Mouse (Mus musculus) spleen, adult 2 months (tissue): ENCODE results near the gene Gnai3. TPM values are rescaled to one million over a fixed set of nuclear protein-coding genes. Genes with fewer than 3 reads are reported as not detected.

ENCODE experiments used
- DNase-seq, 2 experiments: peaks; one replicate each; pipeline versions ENCODE4 v3.0.0 to v3.0.0-alpha.2; 2012 to 2021; ENCODE audit warnings: low spot score in 2 of 2, low read depth in 1 of 2
- H3K27ac ChIP-seq: fragments of 200-500 bp; 2 replicates; pipeline ENCODE4 v1.5.1; 2012; ENCODE audit warnings: low read length, inconsistent platforms; ENCODE audit not compliant: insufficient read depth
- H3K27me3 ChIP-seq: fragments of 200-500 bp; 2 replicates; pipeline ENCODE4 v1.6.1; 2012; ENCODE audit warnings: mild to moderate bottlenecking, moderate library complexity, low read length, inconsistent platforms; ENCODE audit not compliant: control insufficient read depth, insufficient read depth
- H3K36me3 ChIP-seq: fragments of 200-500 bp; 2 replicates; pipeline ENCODE4 v1.6.1; 2012; ENCODE audit warnings: mild to moderate bottlenecking, low read length, inconsistent platforms; ENCODE audit not compliant: control insufficient read depth, insufficient read depth
- H3K4me1 ChIP-seq: fragments of 200-500 bp; 2 replicates; pipeline ENCODE4 v1.6.1; 2011; ENCODE audit warnings: inconsistent platforms; ENCODE audit not compliant: control insufficient read depth, insufficient read depth, insufficient read length
- H3K4me3 ChIP-seq: fragments of 200-500 bp; 2 replicates; pipeline ENCODE4 v1.5.1; 2011; ENCODE audit warnings: mild to moderate bottlenecking, inconsistent platforms; ENCODE audit not compliant: insufficient read depth, insufficient read length; ENCODE audit errors: extremely low read depth
- CTCF ChIP-seq: fragments of 200-500 bp; IDR thresholded peaks from 2 replicates; pipeline ENCODE4 v1.5.1; 2011; ENCODE audit warnings: mild to moderate bottlenecking, inconsistent platforms; ENCODE audit not compliant: insufficient read depth, insufficient read length, insufficient replicate concordance; ENCODE audit errors: extremely low read depth
- POLR2A ChIP-seq: fragments of 200-500 bp; IDR thresholded peaks from 2 replicates; pipeline ENCODE4 v1.6.1; 2011; ENCODE audit warnings: low read depth, low read length, inconsistent platforms
- WGBS: fragments of 180-500 bp; shearing (Covaris S2); methylation state at CpG from one replicate; pipeline ENCODE4 v1.1.7; 2018; 5-methylcytosine and 5-hydroxymethylcytosine counted together
- polyA plus RNA-seq: library from polyadenylated mRNA; depleted of rRNA; stranded (reverse); fragments of >200 nt; gene quantifications from 2 replicates; pipeline ENCODE4 v1.2.3, GENCODE M21; 2012

The Gnai3 gene
- polyA plus RNA-seq, 1 experiment, result 11.3 TPM

GRCm38 (mm10) chr3:108169199-108169598, 23.3 kb upstream of the Gnai3 start:
- H3K27ac ChIP-seq, result no peak overlapping the region

GRCm38 (mm10) chr3:108167499-108167898, 21.6 kb upstream of the Gnai3 start:
- 58% methylated on average over 14 of the region's 14 CpGs for WGBS
- no peak for DNase-seq
- H3K27me3 ChIP-seq, result no peaks in the 10 kb centered on the region

More at GRCm38 (mm10) chr3:108169199-108169598, 23.3 kb upstream of the Gnai3 start:
- no peak for DNase-seq
- peaks cover 4% of the 10 kb centered on the region; the same call in 1 of the 2 replicates for H3K4me1 ChIP-seq
- no peaks in the 10 kb centered on the region for H3K36me3 ChIP-seq
- 41% methylated on average over 3 of the region's 3 CpGs for WGBS
- H3K27me3 ChIP-seq, result no peaks in the 10 kb centered on the region
- TF ChIP-seq CTCF (no peak), POLR2A (no peak)
- H3K4me3 ChIP-seq, result no peak overlapping the region

GRCm38 (mm10) chr3:108166486-108167211, 20.7 kb upstream of the Gnai3 start:
- DNase-seq, result no peak
- WGBS, result 24% methylated on average over 11 of the region's 11 CpGs
- no peak overlapping the region for H3K27ac ChIP-seq
- H3K4me1 ChIP-seq, result peaks cover 4% of the 10 kb centered on the region; the same call in 1 of the 2 replicates
- no peaks in the 10 kb centered on the region for H3K27me3 ChIP-seq
- no peak overlapping the region for H3K4me3 ChIP-seq
- no peaks in the 10 kb centered on the region for H3K36me3 ChIP-seq
- TF ChIP-seq CTCF (no peak), POLR2A (no peak)

More at GRCm38 (mm10) chr3:108167499-108167898, 21.6 kb upstream of the Gnai3 start:
- Histone ChIP-seq H3K4me1 (peaks cover 4% of the 10 kb centered on the region; the same call in 1 of the 2 replicates), H3K4me3 (no peak overlapping the region), H3K27ac (no peak overlapping the region), H3K36me3 (no peaks in the 10 kb centered on the region)
- TF ChIP-seq CTCF (no peak), POLR2A (no peak)

- Histone ChIP-seq H3K27me3 (no peaks in the 10 kb centered on the region), H3K4me1 (peaks cover 4% of the 10 kb centered on the region; the same call in 1 of the 2 replicates), H3K27ac (no peak overlapping the region), H3K4me3 (no peak overlapping the region), H3K36me3 (no peaks in the 10 kb centered on the region)
- TF ChIP-seq POLR2A, result no peak
- TF ChIP-seq CTCF, result no peak
- 78% methylated on average over 10 of the region's 10 CpGs for WGBS
- no peak for DNase-seq
These were observed 19.8 kb upstream of the Gnai3 start for GRCm38 (mm10) chr3:108165532-108166315.

- peaks cover 4% of the 10 kb centered on the region; the same call in 1 of the 2 replicates for H3K4me1 ChIP-seq
- peak; percentile 50 to 71 for DNase-seq
- no peaks in the 10 kb centered on the region for H3K27me3 ChIP-seq
- TF ChIP-seq POLR2A (no peak), CTCF (peak; percentile 95; the same call in 1 of the 2 replicates)
- 14% methylated on average over 9 of the region's 9 CpGs for WGBS
- H3K4me3 ChIP-seq, result peak overlapping the region; percentile 43
- no peak overlapping the region for H3K27ac ChIP-seq
- no peaks in the 10 kb centered on the region for H3K36me3 ChIP-seq
These were observed 18.9 kb upstream of the Gnai3 start for GRCm38 (mm10) chr3:108164807-108165206.

GRCm38 (mm10) chr3:108164091-108164490, 18.1 kb upstream of the Gnai3 start:
- H3K36me3 ChIP-seq, result no peaks in the 10 kb centered on the region
- no peak for DNase-seq
- peaks cover 4% of the 10 kb centered on the region; the same call in 1 of the 2 replicates for H3K4me1 ChIP-seq
- H3K27ac ChIP-seq, result no peak overlapping the region
- H3K4me3 ChIP-seq, result no peak overlapping the region
- TF ChIP-seq CTCF (no peak), POLR2A (no peak)
- H3K27me3 ChIP-seq, result no peaks in the 10 kb centered on the region
- WGBS, result 65% methylated on average over 5 of the region's 5 CpGs
